Mouse (Mus musculus) limb, embryonic 11.5 days (tissue): ENCODE measurements at regions not wholly inside any gene's neighbourhood (a gene's known extent, or its start where the extent isn't known, plus 50 kb on each side); places are given as distances from the start of the nearest gene placed in this dataset.

Source experiments
- ATAC-seq: fragments of 200-750 bp; cut with Nextera tagmentation; 2 replicates; pipeline ENCODE4 v1.8.0; 2017; ENCODE audit warnings: low read depth; ENCODE audit not compliant: insufficient number of reproducible peaks, low FRiP score, low TSS enrichment
- DNase-seq: peaks from one replicate; pipeline ENCODE4 v3.0.0-alpha.2; 2015; ENCODE audit warnings: low spot score
- H3K27ac ChIP-seq: fragments of 300-500 bp; sonication (generic); replicated peaks from 2 replicates; pipeline ENCODE4 v1.5.1; 2014; ENCODE audit warnings: low read depth, mild to moderate bottlenecking, low read length
- H3K27me3 ChIP-seq: fragments of 300-500 bp; sonication (generic); 2 replicates; pipeline ENCODE4 v1.6.1; 2014; ENCODE audit warnings: mild to moderate bottlenecking, low read length, mixed read lengths; ENCODE audit not compliant: control insufficient read depth, insufficient read depth
- H3K36me3 ChIP-seq: fragments of 300-500 bp; sonication (generic); 2 replicates; pipeline ENCODE4 v1.6.1; 2014; ENCODE audit warnings: mild to moderate bottlenecking, low read length, moderate library complexity, mixed read lengths; ENCODE audit not compliant: control insufficient read depth, insufficient read depth
- H3K4me1 ChIP-seq: fragments of 300-500 bp; sonication (generic); 2 replicates; pipeline ENCODE4 v1.6.1; 2014; ENCODE audit warnings: low read length, mixed read lengths; ENCODE audit not compliant: control insufficient read depth, insufficient read depth
- H3K4me2 ChIP-seq: fragments of 300-500 bp; sonication (generic); 2 replicates; pipeline ENCODE4 v1.6.1; 2014; ENCODE audit warnings: low read depth, mild to moderate bottlenecking, moderate library complexity; ENCODE audit not compliant: severe bottlenecking
- H3K4me3 ChIP-seq: fragments of 300-500 bp; sonication (generic); 2 replicates; pipeline ENCODE4 v1.5.1; 2014; ENCODE audit warnings: low read depth, low read length
- H3K9ac ChIP-seq: fragments of 300-500 bp; sonication (generic); 2 replicates; pipeline ENCODE4 v1.6.1; 2014; ENCODE audit warnings: mild to moderate bottlenecking, low read length
- H3K9me3 ChIP-seq: fragments of 300-500 bp; sonication (generic); 2 replicates; pipeline ENCODE4 v1.6.1; 2016; ENCODE audit warnings: low read length; ENCODE audit not compliant: control insufficient read depth
- WGBS: fragments of 180-500 bp; shearing (Covaris S2); extraction: QIAGEN DNeasy Blood & Tissue Kit; methylation state at CpG from one replicate; pipeline ENCODE4 v1.1.7; 2014; 5-methylcytosine and 5-hydroxymethylcytosine counted together

GRCm38 (mm10) chr6:101905029-101905342, 527.3 kb upstream of the Pdzrn3 start:
- ATAC-seq (no peak), DNase-seq (no peak)
- H3K4me2 ChIP-seq, result no peak overlapping the region
- H3K27ac ChIP-seq, result no peak overlapping the region
- no peaks in the 10 kb centered on the region for H3K27me3 ChIP-seq
- H3K9me3 ChIP-seq, result no peaks in the 10 kb centered on the region
- H3K4me1 ChIP-seq, result no peaks in the 10 kb centered on the region
- no peak overlapping the region for H3K4me3 ChIP-seq
- H3K9ac ChIP-seq, result no peak overlapping the region
- H3K36me3 ChIP-seq, result no peaks in the 10 kb centered on the region
- 89% methylated on average over 2 of the region's 2 CpGs for WGBS

GRCm38 (mm10) chr6:101904234-101905028, 526.7 kb upstream of the Pdzrn3 start:
- DNase-seq, result no peak
- WGBS, result 77% methylated on average over 2 of the region's 2 CpGs
- no peaks in the 10 kb centered on the region for H3K36me3 ChIP-seq
- no peak overlapping the region for H3K4me2 ChIP-seq
- H3K27ac ChIP-seq, result no peak overlapping the region
- no peaks in the 10 kb centered on the region for H3K4me1 ChIP-seq
- no peaks in the 10 kb centered on the region for H3K27me3 ChIP-seq
- ATAC-seq, result no peak
- H3K4me3 ChIP-seq, result no peak overlapping the region
- H3K9me3 ChIP-seq, result no peaks in the 10 kb centered on the region
- H3K9ac ChIP-seq, result no peak overlapping the region

DNA sequence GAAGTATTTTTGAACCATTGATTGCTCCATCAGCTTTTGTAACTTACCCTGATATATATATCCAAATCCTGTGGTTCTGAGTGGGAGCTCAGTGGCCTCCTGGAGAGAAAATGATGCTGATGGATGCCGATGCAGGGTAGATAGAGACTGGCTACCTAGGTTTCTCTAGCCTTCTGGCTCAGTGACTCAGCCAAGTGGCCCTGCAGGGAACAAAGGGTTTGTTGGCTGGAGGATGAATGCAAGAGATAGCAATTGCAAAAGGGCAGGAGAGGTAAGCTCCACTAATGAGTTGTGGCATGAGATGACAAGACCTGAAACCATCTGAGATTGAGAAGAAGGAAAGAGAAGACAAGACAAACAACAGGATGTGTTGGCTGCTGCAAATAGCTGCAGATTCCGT, 524.6 kb upstream of the Pdzrn3 start:
- H3K4me1 ChIP-seq, result no peaks in the 10 kb centered on the region
- no peaks in the 10 kb centered on the region for H3K27me3 ChIP-seq
- H3K36me3 ChIP-seq, result no peaks in the 10 kb centered on the region
- H3K27ac ChIP-seq, result no peak overlapping the region
- DNase-seq (no peak), ATAC-seq (no peak)
- 82% methylated on average over 2 of the region's 2 CpGs for WGBS
- no peaks in the 10 kb centered on the region for H3K9me3 ChIP-seq
- H3K4me2 ChIP-seq, result no peak overlapping the region
- no peak overlapping the region for H3K9ac ChIP-seq
- no peak overlapping the region for H3K4me3 ChIP-seq

DNA sequence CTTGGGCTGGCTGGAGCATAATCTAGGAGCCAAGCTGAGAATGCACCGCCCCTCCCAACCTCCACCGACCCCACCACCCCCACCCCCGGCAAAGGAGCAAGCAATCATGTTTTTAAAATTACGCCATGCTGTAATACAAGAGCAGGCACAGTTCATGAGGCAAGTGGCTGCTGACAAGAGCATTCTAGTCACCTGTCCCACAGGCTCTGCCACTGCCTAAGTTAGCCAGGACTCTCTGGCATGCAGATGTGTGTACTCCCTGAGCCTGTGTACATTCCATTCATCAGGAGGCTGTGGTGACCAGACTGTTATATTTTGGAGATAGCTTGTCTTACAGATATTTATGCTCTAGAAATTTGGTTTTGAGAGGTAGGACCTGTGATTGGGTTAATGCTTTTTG, 520.8 kb upstream of the Pdzrn3 start:
- Histone ChIP-seq H3K9me3 (no peaks in the 10 kb centered on the region), H3K27ac (no peak overlapping the region), H3K9ac (no peak overlapping the region), H3K4me3 (no peak overlapping the region), H3K4me1 (no peaks in the 10 kb centered on the region), H3K36me3 (no peaks in the 10 kb centered on the region), H3K4me2 (no peak overlapping the region), H3K27me3 (no peaks in the 10 kb centered on the region)
- no peak for ATAC-seq
- WGBS, result 86% methylated on average over 4 of the region's 4 CpGs
- DNase-seq, result no peak

GRCm38 (mm10) chr6:101890655-101891054, 513.0 kb upstream of the Pdzrn3 start:
- Histone ChIP-seq H3K27me3 (no peaks in the 10 kb centered on the region), H3K36me3 (no peaks in the 10 kb centered on the region), H3K9ac (no peak overlapping the region), H3K4me2 (no peak overlapping the region), H3K9me3 (no peaks in the 10 kb centered on the region), H3K4me3 (no peak overlapping the region), H3K4me1 (no peaks in the 10 kb centered on the region), H3K27ac (no peak overlapping the region)
- ATAC-seq (no peak), DNase-seq (no peak)

- no peak for ATAC-seq
- Histone ChIP-seq H3K4me1 (no peaks in the 10 kb centered on the region), H3K27me3 (no peaks in the 10 kb centered on the region), H3K27ac (no peak overlapping the region), H3K9ac (no peak overlapping the region), H3K4me2 (no peak overlapping the region), H3K36me3 (no peaks in the 10 kb centered on the region), H3K4me3 (no peak overlapping the region), H3K9me3 (no peaks in the 10 kb centered on the region)
- WGBS, result 60% methylated on average over 4 of the region's 4 CpGs
- DNase-seq, result no peak
Measured at GRCm38 (mm10) chr6:101882938-101883337, 505.2 kb upstream of the Pdzrn3 start.

- DNase-seq (no peak), ATAC-seq (no peak)
- Histone ChIP-seq H3K9me3 (no peaks in the 10 kb centered on the region), H3K4me1 (no peaks in the 10 kb centered on the region), H3K4me3 (no peak overlapping the region), H3K4me2 (no peak overlapping the region), H3K27ac (no peak overlapping the region), H3K9ac (no peak overlapping the region), H3K27me3 (no peaks in the 10 kb centered on the region), H3K36me3 (no peaks in the 10 kb centered on the region)
- WGBS, result 94% methylated on average over 1 of the region's 1 CpGs
Measured at GRCm38 (mm10) chr6:101874894-101875293, 497.2 kb upstream of the Pdzrn3 start.

DNA sequence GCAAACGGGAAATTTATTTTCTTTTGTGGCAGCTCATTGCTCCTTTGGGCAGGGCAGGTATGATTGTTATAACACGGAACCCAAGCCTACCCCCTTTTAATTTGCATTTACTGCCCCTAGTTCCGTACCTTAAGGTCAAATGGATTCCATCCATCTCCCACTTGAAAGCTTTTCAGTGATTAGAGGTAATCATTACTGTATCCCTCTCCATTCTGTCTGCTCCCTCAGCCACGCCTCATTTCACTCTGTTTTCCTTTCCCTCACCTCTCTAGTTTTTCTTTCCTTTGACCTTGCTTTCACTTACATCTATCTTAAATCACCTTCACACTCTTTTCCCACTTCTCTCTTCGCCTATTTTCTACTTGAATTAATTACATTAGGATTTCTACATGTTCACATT, 481.2 kb upstream of the Pdzrn3 start:
- Histone ChIP-seq H3K4me3 (no peak overlapping the region), H3K4me2 (no peak overlapping the region), H3K4me1 (no peaks in the 10 kb centered on the region), H3K27me3 (no peaks in the 10 kb centered on the region), H3K27ac (no peak overlapping the region), H3K9ac (no peak overlapping the region), H3K36me3 (no peaks in the 10 kb centered on the region), H3K9me3 (no peaks in the 10 kb centered on the region)
- ATAC-seq, result no peak
- no peak for DNase-seq
- WGBS, result 41% methylated on average over 5 of the region's 5 CpGs

- Histone ChIP-seq H3K4me2 (no peak overlapping the region), H3K4me1 (no peaks in the 10 kb centered on the region), H3K4me3 (no peak overlapping the region), H3K27ac (no peak overlapping the region), H3K36me3 (no peaks in the 10 kb centered on the region), H3K9me3 (no peaks in the 10 kb centered on the region), H3K27me3 (no peaks in the 10 kb centered on the region), H3K9ac (no peak overlapping the region)
- DNase-seq (no peak), ATAC-seq (no peak)
- WGBS, result 91% methylated on average over 4 of the region's 4 CpGs
Measured at GRCm38 (mm10) chr6:101840695-101841094, 463.0 kb upstream of the Pdzrn3 start.
